Mouse (Mus musculus): ENCODE measurements around the gene Gpr83. TPM values are rescaled to one million over a fixed set of nuclear protein-coding genes. Genes with fewer than 3 reads are reported as not detected.

The Gpr83 gene
- 0.25 and 0.40 TPM in 2 replicates for polyA plus RNA-seq (2015; fragmentation: Nextera tagmentation; extraction: Ambion mirVana)

DNA sequence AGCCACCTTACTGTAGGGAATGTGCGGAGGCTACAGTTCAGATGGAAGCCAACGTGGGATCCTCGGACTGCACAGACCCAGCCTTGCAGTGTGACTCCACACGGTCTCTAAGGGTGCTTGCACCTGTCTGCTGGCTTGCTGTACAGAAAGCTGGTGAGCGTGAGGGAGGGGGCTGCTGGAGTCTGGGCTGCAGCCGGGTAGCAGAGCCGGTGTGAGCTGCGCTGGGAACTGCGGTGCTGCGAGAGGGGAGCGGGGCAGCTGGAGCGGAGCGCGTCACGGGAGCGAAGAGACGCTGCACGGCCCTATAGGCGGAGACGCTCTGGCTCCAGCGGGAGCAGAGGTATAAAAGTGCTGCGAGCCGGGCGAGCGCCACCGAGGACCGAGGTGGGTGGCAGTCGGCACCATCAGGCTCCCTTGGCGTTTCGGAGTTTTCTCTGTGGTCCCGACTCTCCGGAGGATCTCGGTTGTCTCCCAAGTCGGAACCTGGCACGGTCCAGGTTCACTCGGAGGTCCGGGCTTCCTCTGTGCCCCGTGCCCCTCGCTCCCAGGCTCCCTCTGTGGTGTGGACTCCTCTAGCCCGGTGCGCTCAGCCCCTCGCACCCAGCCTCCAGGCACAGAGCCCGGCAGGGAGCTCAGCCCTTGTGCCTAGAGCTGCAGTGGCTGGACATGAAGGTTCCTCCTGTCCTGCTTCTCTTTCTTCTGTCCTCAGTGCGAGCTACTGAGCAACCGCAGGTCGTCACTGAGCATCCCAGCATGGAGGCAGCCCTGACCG, at the start of gene Gpr83:
Gene Gpr83 (plus strand): TSS at position 343 of the 772 bp plus-strand sequence.
- 0 out of 2 replicates have a peak, but pooled peaks cover 3% of the 10 kb centered on the region for H3K4me1 ChIP-seq (replicated peaks)
- no peaks in the 10 kb centered on the region for H3K36me3 ChIP-seq
- H3K27ac ChIP-seq: no peak within 1 kb of the TSS
- H3K4me2 ChIP-seq (replicated peaks): peak within 1 kb of the TSS; percentile 88
- H3K9me3 ChIP-seq: no peaks in the 10 kb centered on the region
- WGBS: 2% methylated on average over 47 of the region's 47 CpGs
- peak; percentile 94 for ATAC-seq
- H3K9ac ChIP-seq: peak within 1 kb of the TSS; percentile 32
- H3K27me3 ChIP-seq (replicated peaks): peaks cover 42% of the 10 kb centered on the region
- peak within 1 kb of the TSS; percentile 42 for H3K4me3 ChIP-seq (replicated peaks)

DNA sequence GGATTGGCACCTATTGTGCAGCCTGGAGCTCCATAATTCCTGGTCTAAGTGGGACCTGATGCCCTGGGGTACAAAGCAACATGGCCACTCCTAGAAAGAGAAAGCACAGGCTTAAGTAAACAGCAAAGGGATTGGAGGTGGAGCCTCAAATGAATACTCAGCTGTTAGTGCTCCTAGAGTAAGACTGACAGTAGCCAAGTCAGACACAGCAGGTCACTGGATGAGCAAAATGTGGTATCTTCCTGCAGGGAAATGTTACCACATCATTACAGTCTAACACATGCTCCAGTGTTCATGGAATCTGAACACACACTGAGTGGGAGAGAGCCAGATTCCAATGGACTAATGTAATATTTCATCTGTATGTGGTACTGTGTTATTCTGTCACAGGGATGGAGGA, 38.6 kb upstream of the Gpr83 start:
- H3K27me3 ChIP-seq (replicated peaks): no peaks in the 10 kb centered on the region
- no peak overlapping the region for H3K4me3 ChIP-seq (replicated peaks)
- H3K9me3 ChIP-seq: no peaks in the 10 kb centered on the region
- H3K4me1 ChIP-seq (replicated peaks): no peaks in the 10 kb centered on the region
- peaks cover 25% of the 10 kb centered on the region for H3K36me3 ChIP-seq
- no peak overlapping the region for H3K9ac ChIP-seq
- no peak for ATAC-seq
- H3K27ac ChIP-seq: no peak overlapping the region
- H3K4me2 ChIP-seq (replicated peaks): no peak overlapping the region

DNA sequence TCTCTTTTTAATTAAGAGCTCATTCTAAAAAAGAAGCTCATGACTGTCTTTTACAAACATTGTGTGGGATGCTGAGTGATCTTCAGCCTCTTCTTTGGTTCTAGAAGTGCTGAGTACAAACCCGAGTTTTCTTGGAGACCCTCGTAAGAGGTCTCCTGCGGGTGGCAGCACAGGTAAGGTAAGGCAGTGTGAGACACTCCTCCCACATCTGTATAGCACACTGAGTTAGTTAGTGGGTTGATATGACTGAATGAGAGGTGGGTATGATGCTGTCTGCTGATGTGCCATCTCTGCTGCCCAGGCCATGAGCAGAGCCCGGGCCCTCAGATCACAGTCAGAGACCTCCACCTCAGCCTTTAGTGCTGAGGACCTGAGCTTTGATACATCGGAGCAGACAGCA, 35.2 kb upstream of the Gpr83 start:
- WGBS: 90% methylated on average over 5 of the region's 5 CpGs

DNA sequence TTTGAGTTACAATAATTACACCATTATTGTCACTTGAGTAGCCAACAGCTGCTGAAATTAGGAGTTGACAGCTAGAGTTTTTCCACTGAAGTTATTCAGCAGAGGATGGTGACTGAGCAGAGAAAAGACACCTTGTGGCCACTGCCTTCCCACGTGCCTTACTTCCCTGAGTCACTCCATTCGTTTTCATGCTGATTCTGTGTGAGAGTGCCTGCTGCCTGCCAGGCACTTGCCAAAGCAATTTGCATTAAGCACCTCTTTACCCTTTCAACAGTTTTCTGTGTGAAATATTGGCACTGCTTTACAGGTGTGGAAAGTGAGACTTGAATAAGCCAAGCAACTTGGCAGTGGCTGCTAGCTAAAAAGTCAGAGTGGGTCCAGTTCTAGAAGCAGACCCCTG, 32.1 kb upstream of the Gpr83 start:
- Histone ChIP-seq H3K36me3 (peaks cover 6% of the 10 kb centered on the region), H3K4me3 (replicated peaks) (no peak overlapping the region), H3K4me2 (replicated peaks) (no peak overlapping the region), H3K27ac (no peak overlapping the region), H3K9ac (no peak overlapping the region), H3K9me3 (no peaks in the 10 kb centered on the region), H3K27me3 (replicated peaks) (no peaks in the 10 kb centered on the region), H3K4me1 (replicated peaks) (no peaks in the 10 kb centered on the region)
- 68% methylated on average over 2 of the region's 2 CpGs for WGBS
- no peak for ATAC-seq

More for the DNA sequence above, 35.2 kb upstream of the Gpr83 start:
- no peaks in the 10 kb centered on the region for H3K4me1 ChIP-seq (replicated peaks)
- no peak overlapping the region for H3K9ac ChIP-seq
- peaks cover 2% of the 10 kb centered on the region; the same call in 1 of the 2 replicates for H3K36me3 ChIP-seq
- H3K27me3 ChIP-seq (replicated peaks): no peaks in the 10 kb centered on the region
- H3K27ac ChIP-seq: no peak overlapping the region
- H3K4me3 ChIP-seq (replicated peaks): no peak overlapping the region
- no peak overlapping the region for H3K4me2 ChIP-seq (replicated peaks)
- no peak for ATAC-seq
- no peaks in the 10 kb centered on the region for H3K9me3 ChIP-seq

DNA sequence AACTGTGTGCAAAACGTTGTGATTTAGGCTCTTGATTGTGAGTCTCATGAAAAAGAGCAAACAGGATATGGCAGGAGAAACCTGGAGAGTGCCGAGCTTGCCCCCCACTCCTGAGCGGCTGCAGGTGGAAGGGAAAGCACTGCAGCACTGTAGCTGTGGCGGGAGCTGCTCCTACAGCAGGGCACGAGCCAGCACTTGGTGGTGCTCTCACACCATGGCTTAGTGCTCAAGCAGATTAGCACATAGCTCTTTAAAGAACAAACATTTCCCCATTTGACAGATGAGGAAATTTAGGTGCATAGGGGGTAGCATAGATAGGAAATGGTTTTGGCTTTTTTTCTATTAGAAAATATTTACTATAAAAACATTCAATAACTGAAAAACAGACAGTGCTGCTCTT, 28.0 kb upstream of the Gpr83 start:
- ATAC-seq: no peak
- WGBS: 79% methylated on average over 5 of the region's 5 CpGs
- no peak overlapping the region for H3K27ac ChIP-seq
- H3K4me2 ChIP-seq (replicated peaks): no peak overlapping the region
- no peaks in the 10 kb centered on the region for H3K27me3 ChIP-seq (replicated peaks)
- H3K4me3 ChIP-seq (replicated peaks): no peak overlapping the region
- no peaks in the 10 kb centered on the region for H3K4me1 ChIP-seq (replicated peaks)
- H3K36me3 ChIP-seq: peaks cover 20% of the 10 kb centered on the region; the same call in 1 of the 2 replicates
- no peak overlapping the region for H3K9ac ChIP-seq
- no peaks in the 10 kb centered on the region for H3K9me3 ChIP-seq

DNA sequence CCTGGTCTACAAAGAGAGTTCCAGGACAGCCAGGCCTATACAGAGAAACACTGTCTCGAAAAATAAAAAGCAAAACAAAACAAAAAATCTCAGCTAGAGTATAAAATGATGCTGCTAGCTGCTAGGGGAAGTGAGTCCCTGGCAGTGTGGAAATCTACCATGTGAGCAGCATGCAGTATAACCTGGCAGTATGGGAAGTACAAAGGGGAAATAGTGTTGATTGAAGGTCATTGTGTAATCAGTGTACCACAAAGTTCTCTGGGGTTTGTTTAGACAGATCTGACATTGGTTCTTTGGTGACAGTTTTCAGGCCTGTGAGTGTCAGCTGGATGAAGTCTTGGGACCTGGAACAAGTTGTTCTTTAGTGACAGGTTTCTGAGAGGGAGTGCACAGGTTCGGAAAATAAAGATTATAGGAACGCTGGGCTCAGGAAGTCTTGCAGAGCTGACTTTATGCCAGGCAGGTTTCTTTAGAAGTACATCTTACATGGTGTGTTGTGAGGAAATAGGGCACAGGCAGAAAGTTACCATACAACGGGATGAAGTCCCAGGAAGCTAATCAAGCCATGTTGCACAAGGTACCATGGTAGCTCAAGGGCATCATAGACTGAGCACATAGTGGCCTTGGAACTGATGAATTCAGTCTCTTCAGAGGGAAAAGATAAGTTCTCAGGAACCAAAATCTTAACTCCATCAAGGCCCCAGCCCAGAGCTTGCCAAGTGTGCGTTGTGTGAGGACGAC, 24.5 kb upstream of the Gpr83 start:
- Histone ChIP-seq H3K4me1 (replicated peaks) (0 out of 2 replicates have a peak, but pooled peaks cover 3% of the 10 kb centered on the region), H3K4me3 (replicated peaks) (no peak overlapping the region), H3K27me3 (replicated peaks) (no peaks in the 10 kb centered on the region), H3K27ac (no peak overlapping the region), H3K9me3 (no peaks in the 10 kb centered on the region), H3K9ac (no peak overlapping the region), H3K36me3 (peaks cover 20% of the 10 kb centered on the region; the same call in 1 of the 2 replicates), H3K4me2 (replicated peaks) (no peak overlapping the region)
- WGBS: 90% methylated on average over 6 of the region's 6 CpGs
- no peak for ATAC-seq

DNA sequence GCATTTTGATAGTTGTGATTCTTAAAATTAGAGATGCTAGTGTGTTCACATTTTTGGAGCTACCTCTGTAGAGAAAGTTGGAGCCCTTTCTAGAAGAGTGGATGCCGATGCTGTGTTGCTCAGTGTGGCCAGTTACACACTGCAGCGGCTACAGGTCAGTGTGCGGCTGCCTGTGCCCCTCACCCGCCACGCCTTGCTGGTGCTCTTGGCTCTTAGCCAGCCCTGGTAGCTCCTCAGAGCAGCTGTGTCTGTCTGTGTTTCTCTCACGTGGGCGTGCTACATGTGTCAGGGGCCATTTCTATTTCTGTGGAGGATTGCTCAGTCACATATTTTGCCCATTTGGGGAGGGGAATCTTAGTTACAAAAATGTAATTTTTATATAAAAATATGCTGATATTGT, 20.5 kb upstream of the Gpr83 start:
- Histone ChIP-seq H3K9ac (no peak overlapping the region), H3K4me1 (replicated peaks) (0 out of 2 replicates have a peak, but pooled peaks cover 3% of the 10 kb centered on the region), H3K27ac (no peak overlapping the region), H3K36me3 (0 out of 2 replicates have a peak, but pooled peaks cover 10% of the 10 kb centered on the region), H3K27me3 (replicated peaks) (no peaks in the 10 kb centered on the region), H3K4me3 (replicated peaks) (no peak overlapping the region), H3K4me2 (replicated peaks) (no peak overlapping the region), H3K9me3 (no peaks in the 10 kb centered on the region)
- 37% methylated on average over 7 of the region's 7 CpGs for WGBS
- peak; percentile 80 for ATAC-seq

DNA sequence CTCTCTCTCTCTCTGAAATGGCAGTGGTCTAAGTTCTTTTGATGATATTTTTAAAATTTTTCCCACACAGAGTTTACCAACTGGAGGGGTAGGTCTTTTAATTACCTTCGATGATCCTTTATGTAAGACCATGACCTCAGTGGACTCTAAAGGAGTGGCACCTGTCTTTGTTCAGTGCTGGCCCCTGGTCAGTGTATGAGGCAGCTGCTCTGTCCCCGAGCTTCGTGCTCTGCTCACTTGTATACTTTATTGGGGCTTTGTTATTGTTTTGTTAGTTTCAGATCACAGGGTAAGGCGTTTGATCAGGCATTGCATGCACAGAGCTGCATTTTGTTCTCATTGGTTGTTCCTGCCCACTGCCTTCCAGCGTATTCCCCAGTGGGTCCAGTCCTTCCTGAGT, 20.0 kb upstream of the Gpr83 start:
- no peak overlapping the region for H3K27ac ChIP-seq
- H3K9ac ChIP-seq: no peak overlapping the region
- no peak overlapping the region for H3K4me2 ChIP-seq (replicated peaks)
- 0 out of 2 replicates have a peak, but pooled peaks cover 8% of the 10 kb centered on the region for H3K36me3 ChIP-seq
- H3K9me3 ChIP-seq: no peaks in the 10 kb centered on the region
- 0 out of 2 replicates have a peak, but pooled peaks cover 3% of the 10 kb centered on the region for H3K4me1 ChIP-seq (replicated peaks)
- peak; percentile 47; the same call in 1 of the 2 replicates for ATAC-seq
- 75% methylated on average over 5 of the region's 5 CpGs for WGBS
- no peaks in the 10 kb centered on the region for H3K27me3 ChIP-seq (replicated peaks)
- H3K4me3 ChIP-seq (replicated peaks): no peak overlapping the region

DNA sequence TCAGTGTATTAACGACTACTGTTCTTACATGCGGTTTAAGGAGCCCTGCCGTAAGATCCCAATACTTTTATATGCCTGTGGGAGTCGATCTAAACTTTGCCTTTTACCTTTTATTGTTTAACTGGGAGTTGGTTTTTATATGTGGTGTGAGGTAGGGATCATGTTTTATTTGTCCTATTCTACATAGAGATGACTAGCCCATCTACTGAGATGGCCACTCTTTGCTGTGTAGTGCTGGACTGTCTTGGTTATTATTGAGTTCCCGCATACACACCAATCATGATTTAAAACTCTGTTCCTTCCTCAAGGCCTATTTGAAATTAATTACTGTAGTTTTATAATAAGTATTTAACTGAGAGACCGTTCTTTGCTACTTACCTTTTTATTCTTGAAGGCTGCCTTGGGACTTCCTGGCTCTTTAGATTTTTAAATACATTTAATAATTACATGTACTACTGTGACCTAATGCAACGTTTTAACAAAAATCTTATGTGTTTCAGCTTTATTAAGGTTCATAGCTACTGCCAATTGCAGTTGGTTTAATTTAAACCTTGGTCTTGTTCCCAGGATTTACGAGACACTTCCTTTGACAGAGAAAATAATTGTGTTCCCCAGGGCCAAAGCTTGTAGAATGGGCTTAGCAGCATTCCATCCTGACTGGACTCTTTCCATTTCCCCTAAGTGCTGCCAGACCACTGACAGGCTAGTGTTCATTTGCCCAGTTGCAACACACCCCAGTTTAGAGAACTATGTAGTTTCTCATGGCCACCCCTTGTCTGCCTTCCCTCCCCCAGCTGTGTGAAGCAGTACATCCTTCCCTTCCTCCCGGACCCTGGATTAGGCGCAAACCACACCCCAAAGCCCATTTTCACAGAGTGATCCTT, 17.9 kb upstream of the Gpr83 start:
- ATAC-seq: no peak
- Histone ChIP-seq H3K9me3 (no peaks in the 10 kb centered on the region), H3K4me2 (replicated peaks) (no peak overlapping the region), H3K9ac (no peak overlapping the region), H3K27me3 (replicated peaks) (no peaks in the 10 kb centered on the region), H3K36me3 (no peaks in the 10 kb centered on the region), H3K4me3 (replicated peaks) (no peak overlapping the region), H3K27ac (no peak overlapping the region), H3K4me1 (replicated peaks) (0 out of 2 replicates have a peak, but pooled peaks cover 3% of the 10 kb centered on the region)
- WGBS: 81% methylated on average over 10 of the region's 10 CpGs

DNA sequence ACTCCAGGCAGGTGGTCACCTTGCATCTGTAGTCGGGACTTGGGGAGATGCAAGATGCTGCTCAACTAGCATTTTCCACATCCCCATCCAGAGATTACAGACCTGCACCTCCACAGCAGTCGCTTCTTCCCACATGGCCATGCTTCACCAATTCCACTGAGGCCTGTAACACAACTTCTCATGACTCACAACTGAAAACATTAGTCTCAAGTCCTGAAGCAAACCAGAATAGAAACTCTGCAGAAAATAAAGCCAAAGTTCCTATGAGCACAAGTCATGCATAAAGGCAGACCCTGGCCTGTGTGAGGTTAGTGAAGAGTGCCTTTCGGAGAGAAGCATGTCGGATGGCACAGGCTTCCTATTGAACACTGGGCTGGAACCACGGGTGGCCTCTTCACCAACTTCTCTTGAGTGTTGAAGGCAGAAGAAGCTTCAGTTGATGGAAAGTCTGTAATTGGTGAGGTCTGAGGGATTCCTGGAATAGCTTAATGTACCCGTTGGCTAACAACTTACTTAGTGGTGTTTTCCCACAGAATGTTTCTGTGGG, 16.6 kb upstream of the Gpr83 start:
- Histone ChIP-seq H3K27me3 (replicated peaks) (no peaks in the 10 kb centered on the region), H3K4me3 (replicated peaks) (no peak overlapping the region), H3K4me1 (replicated peaks) (0 out of 2 replicates have a peak, but pooled peaks cover 3% of the 10 kb centered on the region), H3K9me3 (no peaks in the 10 kb centered on the region), H3K4me2 (replicated peaks) (no peak overlapping the region), H3K36me3 (no peaks in the 10 kb centered on the region), H3K9ac (no peak overlapping the region), H3K27ac (no peak overlapping the region)
- no peak for ATAC-seq
- WGBS: 93% methylated on average over 6 of the region's 6 CpGs

DNA sequence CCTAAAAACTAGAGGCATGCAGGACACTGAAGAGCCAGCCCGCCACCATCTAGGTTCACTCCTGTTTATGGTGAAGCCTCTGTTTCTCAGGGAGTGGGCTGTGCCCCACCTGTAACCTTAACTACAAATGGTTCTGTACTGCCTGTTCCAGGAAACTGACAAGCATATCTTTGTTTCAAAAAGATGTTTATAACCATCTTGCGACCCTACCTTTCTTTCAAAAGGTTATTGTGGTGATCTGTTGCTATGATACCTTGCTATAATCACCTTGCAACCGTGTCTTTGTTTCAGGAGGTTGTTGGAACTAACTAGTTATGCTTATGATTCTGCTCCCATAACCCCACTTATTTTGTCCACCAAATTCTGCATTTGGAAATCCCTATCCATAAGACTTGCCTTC, 16.1 kb upstream of the Gpr83 start:
- no peaks in the 10 kb centered on the region for H3K27me3 ChIP-seq (replicated peaks)
- no peak overlapping the region for H3K9ac ChIP-seq
- no peaks in the 10 kb centered on the region for H3K9me3 ChIP-seq
- no peak overlapping the region for H3K4me3 ChIP-seq (replicated peaks)
- 88% methylated on average over 3 of the region's 3 CpGs for WGBS
- 0 out of 2 replicates have a peak, but pooled peaks cover 3% of the 10 kb centered on the region for H3K4me1 ChIP-seq (replicated peaks)
- H3K27ac ChIP-seq: no peak overlapping the region
- ATAC-seq: no peak
- no peaks in the 10 kb centered on the region for H3K36me3 ChIP-seq
- no peak overlapping the region for H3K4me2 ChIP-seq (replicated peaks)

Data from intestine, embryonic 15.5 days (tissue).